Mouse (Mus musculus) adrenal gland, adult (tissue): ENCODE measurements around the gene Jmjd4.
A peak's percentile ranks its signal among the peaks of the same experiment; 100 is the strongest.

Experiments used
- DNase-seq, 2 experiments: peaks; one replicate each; pipeline ENCODE4 v3.0.0; 2022 to 2023; ENCODE audit warnings: low spot score in 1 of 2; ENCODE audit not compliant: inconsistent age in 2 of 2

Jmjd4 gene

DNA sequence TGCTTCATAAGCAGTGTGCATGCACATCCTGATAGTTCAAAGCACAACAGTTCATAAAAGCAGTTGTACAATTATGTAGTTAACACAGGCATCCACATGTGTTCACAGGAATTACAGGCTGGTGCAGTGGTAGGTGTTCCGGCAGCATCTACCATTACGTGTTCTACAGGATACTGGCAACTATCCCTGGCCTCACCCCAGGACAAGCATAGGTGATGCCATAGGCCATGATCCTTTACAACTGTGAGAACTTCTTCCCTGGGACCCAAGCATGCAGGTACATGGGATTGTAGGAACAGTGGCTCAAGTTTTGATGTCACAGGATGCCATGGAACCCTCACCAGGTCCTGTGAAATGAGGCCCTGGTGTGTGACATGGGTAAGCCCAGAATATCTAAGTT lies 10.6 kb downstream of the Jmjd4 start:
- DNase-seq = no peak

DNA sequence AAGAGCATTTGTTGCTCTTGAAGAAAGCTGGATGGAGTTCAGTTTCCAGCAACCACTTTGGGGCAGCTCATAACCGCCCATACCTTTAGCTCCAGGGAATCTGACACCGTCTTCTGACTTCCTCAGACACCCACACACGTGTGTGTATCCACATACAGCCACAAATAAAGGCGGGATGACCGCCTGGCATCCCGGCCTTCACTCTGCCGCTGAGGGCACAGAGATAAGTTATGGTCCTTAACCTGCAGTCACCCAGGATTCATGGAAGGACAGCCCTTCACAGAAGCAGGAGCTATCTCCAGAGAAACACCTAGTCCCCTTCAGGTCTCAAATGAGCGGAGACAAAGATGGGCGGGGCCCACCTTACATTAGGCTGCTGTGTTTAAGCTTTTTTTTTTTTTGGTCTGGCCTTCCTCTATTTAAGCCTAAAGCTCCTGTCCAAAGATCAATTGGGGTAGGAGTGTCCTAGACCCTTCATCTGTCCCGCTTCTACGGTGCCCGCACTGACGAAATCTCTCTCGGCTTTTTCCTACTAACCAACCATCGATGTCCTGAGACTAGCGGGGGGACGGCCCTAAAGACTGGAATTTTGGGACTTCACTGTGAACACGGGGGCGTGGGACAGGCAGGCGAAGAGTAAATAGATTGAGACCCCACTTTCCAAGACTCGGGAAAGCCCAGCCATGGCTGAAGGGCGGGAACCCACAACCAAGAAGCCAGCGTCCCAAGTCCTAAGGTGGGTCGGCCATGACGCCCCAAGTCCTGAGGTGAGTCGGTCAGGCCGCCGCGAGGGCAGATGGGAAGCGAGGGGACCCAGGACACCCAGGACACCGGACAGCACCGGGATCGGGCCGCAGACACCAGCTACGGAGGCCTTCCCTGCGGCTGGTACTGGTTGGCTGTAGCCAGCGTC lies 21.8 kb downstream of the Jmjd4 start:
- DNase-seq = peak in 1 of 2 experiments; percentile 52

DNA sequence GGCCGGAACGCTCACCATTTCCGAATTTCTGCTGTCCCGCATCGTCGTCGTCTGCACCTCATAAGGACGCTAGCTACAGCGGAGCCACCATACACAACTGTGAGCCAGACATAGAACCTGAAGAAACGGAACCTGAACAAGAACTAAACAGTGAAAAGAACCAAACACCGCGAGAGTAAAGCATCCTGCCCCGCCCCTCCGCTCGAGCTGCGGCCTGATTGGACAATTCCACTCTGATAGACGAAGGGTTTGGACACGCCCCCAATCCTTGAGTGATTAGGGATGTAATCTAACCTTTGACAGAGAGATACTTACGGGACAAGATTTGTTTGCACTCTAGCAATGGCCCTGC lies 22.5 kb downstream of the Jmjd4 start, which contains the start of gene Zfp867:
Gene Zfp867 (minus strand): TSS at position 149 of the 352 bp plus-strand sequence.
- DNase-seq = peak; percentile 90 to 96

GRCm38 (mm10) chr11:59477240-59477639 lies 27.4 kb downstream of the Jmjd4 start:
- DNase-seq = no peak

GRCm38 (mm10) chr11:59483212-59483611 lies 33.4 kb downstream of the Jmjd4 start:
- peak; percentile 31 to 84 for DNase-seq

DNA sequence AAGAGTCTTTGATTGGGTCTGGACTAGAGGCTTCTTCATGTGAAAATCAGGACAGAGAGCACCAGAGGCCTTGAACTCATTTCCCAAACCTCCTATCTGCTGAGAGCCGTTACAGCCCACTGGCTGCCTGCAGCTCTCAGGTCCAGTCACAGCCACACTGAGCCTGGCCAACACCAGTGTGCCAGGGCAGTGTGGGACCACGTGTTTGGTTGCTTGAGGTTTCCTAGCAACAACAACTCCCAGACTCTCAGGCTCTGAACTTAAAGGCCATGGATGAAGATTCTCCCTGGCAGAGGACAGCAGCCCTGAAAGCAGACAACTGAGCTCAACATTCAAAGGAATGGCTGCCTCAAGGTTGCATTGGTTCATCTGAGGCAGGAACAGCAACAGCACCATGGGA lies 35.8 kb downstream of the Jmjd4 start:
- DNase-seq = peak; percentile 54 to 77

DNA sequence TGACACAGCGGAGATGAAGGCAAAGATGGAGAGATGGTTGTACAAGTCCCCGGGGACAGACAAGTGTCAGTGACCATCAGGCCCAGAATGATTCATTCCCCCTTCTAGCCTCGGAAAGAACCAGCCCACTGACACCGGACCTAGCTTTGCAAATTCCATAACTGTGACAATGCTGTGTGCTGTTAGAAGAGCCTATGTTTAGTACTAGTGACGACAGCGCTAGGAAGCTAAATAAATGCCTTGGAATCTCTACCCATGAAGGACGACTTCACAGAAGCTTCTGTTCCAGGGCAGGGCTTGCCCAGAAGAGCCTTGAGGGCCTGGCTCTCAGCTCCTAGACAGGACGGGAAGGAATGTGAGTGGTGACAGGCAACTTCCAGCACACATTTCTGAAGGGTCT lies 36.4 kb downstream of the Jmjd4 start:
- DNase-seq = peak in 1 of 2 experiments; percentile 25

- no peak for DNase-seq
Measured at GRCm38 (mm10) chr11:59496672-59497310, 46.9 kb downstream of the Jmjd4 start.

DNA sequence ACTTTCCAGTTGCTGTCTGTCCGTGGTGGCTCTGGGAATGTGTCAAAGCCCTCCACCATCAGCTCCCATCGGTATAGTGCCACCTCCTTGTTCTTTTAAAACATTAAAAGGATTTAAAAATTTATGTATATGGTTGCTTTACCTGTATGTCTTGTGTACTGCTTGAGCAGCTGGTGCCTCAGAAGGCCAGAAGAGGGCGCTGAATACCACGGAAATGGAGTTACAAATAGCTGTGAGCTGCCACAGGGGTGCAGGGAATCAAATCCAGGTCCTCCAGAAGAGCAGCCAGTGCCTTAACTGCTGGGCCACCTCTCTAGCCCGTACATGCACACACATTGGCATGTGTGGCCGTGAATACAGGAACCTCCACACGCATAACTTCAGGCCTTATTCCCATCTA lies 47.9 kb downstream of the Jmjd4 start:
- DNase-seq = no peak

GRCm38 (mm10) chr11:59501978-59502700 lies 52.3 kb downstream of the Jmjd4 start:
- no peak for DNase-seq

GRCm38 (mm10) chr11:59505351-59505838 lies 55.5 kb downstream of the Jmjd4 start:
- peak; percentile 65 to 87 for DNase-seq

DNA sequence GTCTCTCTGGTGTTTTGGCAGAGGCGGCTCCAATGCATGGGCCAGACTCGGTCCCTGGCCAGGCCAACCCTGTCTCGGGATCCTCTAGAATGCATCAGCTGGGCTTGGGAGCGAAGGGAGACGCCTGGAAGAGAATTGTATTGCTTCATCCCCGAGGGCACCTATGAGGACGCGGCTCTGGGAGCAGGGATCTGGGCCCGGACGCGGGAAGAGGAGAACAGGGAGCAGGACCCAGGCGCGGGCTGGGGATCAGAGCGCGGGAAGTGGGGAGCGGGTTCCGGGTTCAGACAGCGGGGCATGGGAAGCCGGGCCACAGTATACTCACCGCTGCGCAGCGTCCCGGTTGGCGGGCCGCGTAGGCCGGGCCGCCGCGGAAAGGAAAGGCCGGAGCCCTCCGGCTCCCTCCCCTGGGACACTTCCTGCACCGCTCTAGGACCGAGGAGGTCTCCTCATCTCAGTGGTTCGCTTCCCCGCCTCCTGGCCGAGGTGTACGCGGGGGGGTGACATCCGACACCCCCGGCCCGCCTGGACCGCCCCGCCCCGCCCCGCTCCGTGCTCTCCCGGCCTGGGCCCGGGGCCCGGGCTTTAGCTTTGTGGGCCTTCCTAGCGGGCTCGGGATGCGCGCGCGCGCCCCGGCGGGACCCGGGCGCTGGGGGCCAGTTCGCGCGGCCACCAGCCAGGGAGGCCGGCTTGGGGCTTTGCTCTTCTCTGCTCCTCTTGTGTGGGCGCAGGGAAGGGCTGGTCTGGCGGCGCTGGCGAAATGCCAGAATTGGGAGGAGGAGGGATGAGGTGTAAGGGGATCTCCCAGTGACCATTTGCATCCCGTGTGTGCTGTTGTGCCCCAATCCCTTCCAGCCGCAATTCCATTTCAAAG lies 56.2 kb downstream of the Jmjd4 start:
- peak; percentile 93 to 96 for DNase-seq

DNA sequence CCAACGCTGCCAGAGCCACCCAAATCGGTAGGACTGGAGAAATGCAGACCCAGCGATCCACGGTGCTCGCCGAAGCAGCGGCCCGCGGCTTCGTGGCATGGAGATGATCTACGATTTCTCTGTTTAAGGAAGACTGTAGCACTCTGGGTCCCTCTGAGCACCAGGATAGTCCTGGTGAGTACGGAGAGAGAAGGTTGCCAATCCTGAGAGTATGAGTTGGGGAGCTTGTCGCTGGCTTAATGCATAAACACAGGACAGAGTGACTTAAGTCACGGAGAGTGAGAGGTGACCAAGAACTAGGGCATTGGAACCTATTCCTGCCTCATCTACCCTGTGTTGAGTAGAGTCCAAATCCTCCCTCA lies 56.8 kb downstream of the Jmjd4 start:
- no peak for DNase-seq
